Mouse (Mus musculus) MEL-GATA-1-ER (cell line): ENCODE measurements at regions not wholly inside any gene's neighbourhood (a gene's known extent, or its start where the extent isn't known, plus 50 kb on each side); places are given as distances from the start of the nearest gene placed in this dataset.

Source experiments
- DNase-seq: peaks from one replicate; pipeline ENCODE4 v3.0.0-alpha.2; 2012; ENCODE audit warnings: low read depth; ENCODE audit errors: extremely low read depth

- DNase-seq, result no peak
Measured at GRCm38 (mm10) chr15:61416841-61417240, 494.0 kb upstream of the A1bg start.

GRCm38 (mm10) chr15:61415626-61416025 is 492.8 kb upstream of the A1bg start:
- DNase-seq, result no peak

GRCm38 (mm10) chr15:61411821-61412220 is 489.0 kb upstream of the A1bg start:
- DNase-seq, result no peak

- no peak for DNase-seq
Measured at GRCm38 (mm10) chr15:61410789-61411188, 488.0 kb upstream of the A1bg start.

GRCm38 (mm10) chr15:61408621-61409020 is 485.8 kb upstream of the A1bg start:
- no peak for DNase-seq

GRCm38 (mm10) chr15:61400720-61401119 is 477.9 kb upstream of the A1bg start:
- no peak for DNase-seq

- no peak for DNase-seq
Measured at GRCm38 (mm10) chr15:61399971-61400370, 477.2 kb upstream of the A1bg start.

GRCm38 (mm10) chr15:61398829-61399228 is 476.0 kb upstream of the A1bg start:
- no peak for DNase-seq

GRCm38 (mm10) chr15:61397061-61397460 is 474.2 kb upstream of the A1bg start:
- DNase-seq, result no peak

GRCm38 (mm10) chr15:61395296-61395826 is 472.5 kb upstream of the A1bg start:
- no peak for DNase-seq

GRCm38 (mm10) chr15:61380666-61381065 is 457.9 kb upstream of the A1bg start:
- no peak for DNase-seq

- no peak for DNase-seq
Measured at GRCm38 (mm10) chr15:61366276-61366675, 443.5 kb upstream of the A1bg start.

GRCm38 (mm10) chr15:61365511-61365910 is 442.7 kb upstream of the A1bg start:
- no peak for DNase-seq

- DNase-seq, result no peak
Measured at GRCm38 (mm10) chr15:61364461-61364860, 441.6 kb upstream of the A1bg start.

GRCm38 (mm10) chr15:61361254-61361653 is 438.4 kb upstream of the A1bg start:
- DNase-seq, result no peak

- DNase-seq, result no peak
Measured at GRCm38 (mm10) chr15:61355344-61355743, 432.5 kb upstream of the A1bg start.

GRCm38 (mm10) chr15:61351729-61352342 is 429.0 kb upstream of the A1bg start:
- no peak for DNase-seq

- no peak for DNase-seq
Measured at GRCm38 (mm10) chr15:61345101-61345500, 422.3 kb upstream of the A1bg start.

- DNase-seq, result no peak
Measured at GRCm38 (mm10) chr15:61342618-61343017, 419.8 kb upstream of the A1bg start.

GRCm38 (mm10) chr15:61327925-61328324 is 405.1 kb upstream of the A1bg start:
- DNase-seq, result no peak

- DNase-seq, result no peak
Measured at GRCm38 (mm10) chr15:61322243-61322642, 399.4 kb upstream of the A1bg start.

- no peak for DNase-seq
Measured at GRCm38 (mm10) chr15:61309452-61310165, 386.8 kb upstream of the A1bg start.

GRCm38 (mm10) chr15:61308936-61309335 is 386.1 kb upstream of the A1bg start:
- DNase-seq, result no peak
